Mouse (Mus musculus) neural tube, embryonic 15.5 days (tissue): ENCODE results near the gene Myo1e. TPM values are rescaled to one million over a fixed set of nuclear protein-coding genes. Genes with fewer than 3 reads are reported as not detected.
"Not testable (repeated sequence)": the region's sequence is repeated elsewhere in the genome, so short reads cannot be mapped to it uniquely, and the experiment has no call there.

ENCODE experiments used
- ATAC-seq: fragments of 200-750 bp; cut with Nextera tagmentation; 2 replicates; pipeline ENCODE4 v1.8.0; 2017; ENCODE audit warnings: mild to moderate bottlenecking, moderate TSS enrichment, moderate library complexity; ENCODE audit not compliant: low FRiP score
- H3K27ac ChIP-seq: fragments of 300-500 bp; sonication (generic); replicated peaks from 2 replicates; pipeline ENCODE4 v1.5.1; 2015; ENCODE audit warnings: mild to moderate bottlenecking, inconsistent platforms
- H3K27me3 ChIP-seq: fragments of 300-500 bp; sonication (generic); replicated peaks from 2 replicates; pipeline ENCODE4 v1.6.1; 2015; ENCODE audit warnings: inconsistent platforms
- H3K36me3 ChIP-seq: fragments of 300-500 bp; sonication (generic); 2 replicates; pipeline ENCODE4 v1.6.1; 2015; ENCODE audit warnings: inconsistent platforms
- H3K4me1 ChIP-seq: fragments of 300-500 bp; sonication (generic); 2 replicates; pipeline ENCODE4 v1.6.1; 2015; ENCODE audit warnings: inconsistent platforms
- H3K4me2 ChIP-seq: fragments of 300-500 bp; sonication (generic); 2 replicates; pipeline ENCODE4 v1.6.1; 2015; ENCODE audit warnings: inconsistent platforms, mild to moderate bottlenecking, moderate library complexity
- H3K4me3 ChIP-seq: fragments of 300-500 bp; sonication (generic); replicated peaks from 2 replicates; pipeline ENCODE4 v1.5.1; 2015; ENCODE audit warnings: mild to moderate bottlenecking, inconsistent platforms
- H3K9ac ChIP-seq: fragments of 300-500 bp; sonication (generic); replicated peaks from 2 replicates; pipeline ENCODE4 v1.6.1; 2015; ENCODE audit warnings: mild to moderate bottlenecking, inconsistent platforms
- H3K9me3 ChIP-seq: fragments of 300-500 bp; sonication (generic); replicated peaks from 2 replicates; pipeline ENCODE4 v1.6.1; 2016; ENCODE audit warnings: inconsistent platforms
- WGBS: fragments of 180-500 bp; shearing (Covaris S2); methylation state at CpG from one replicate; pipeline ENCODE4 v1.1.7; 2015; ENCODE audit warnings: mixed read lengths; 5-methylcytosine and 5-hydroxymethylcytosine counted together
- polyA plus RNA-seq: library from polyadenylated mRNA; unstranded; fragments of >200 nt; fragmentation: Nextera tagmentation; extraction: Ambion mirVana; gene quantifications from 2 replicates; pipeline ENCODE4 v1.2.1, GENCODE M21; 2015

Myo1e gene
- polyA plus RNA-seq, 1 experiment from 2014 or later = 5.3 TPM

- no peak overlapping the region for H3K4me2 ChIP-seq
- no peaks in the 10 kb centered on the region for H3K27me3 ChIP-seq
- no peak for ATAC-seq
- H3K36me3 ChIP-seq = no peaks in the 10 kb centered on the region
- peaks cover 4% of the 10 kb centered on the region; the same call in 1 of the 2 replicates for H3K4me1 ChIP-seq
- H3K9ac ChIP-seq = no peak overlapping the region
- WGBS = 70% methylated on average over 2 of the region's 2 CpGs
- no peak overlapping the region for H3K27ac ChIP-seq
- no peak overlapping the region for H3K4me3 ChIP-seq
- no peaks in the 10 kb centered on the region for H3K9me3 ChIP-seq
Observed at GRCm38 (mm10) chr9:70243708-70244107, 36.6 kb downstream of the Myo1e start.

- Histone ChIP-seq H3K4me2 (no peak overlapping the region), H3K4me3 (no peak overlapping the region), H3K9me3 (no peaks in the 10 kb centered on the region), H3K27me3 (no peaks in the 10 kb centered on the region), H3K9ac (no peak overlapping the region), H3K27ac (no peak overlapping the region), H3K36me3 (no peaks in the 10 kb centered on the region), H3K4me1 (peaks cover 4% of the 10 kb centered on the region; the same call in 1 of the 2 replicates)
- WGBS = 82% methylated on average over 7 of the region's 7 CpGs
- no peak for ATAC-seq
Observed at GRCm38 (mm10) chr9:70244115-70244514, 37.0 kb downstream of the Myo1e start.

GRCm38 (mm10) chr9:70245040-70245439, 37.9 kb downstream of the Myo1e start:
- Histone ChIP-seq H3K36me3 (no peaks in the 10 kb centered on the region), H3K27me3 (no peaks in the 10 kb centered on the region), H3K9me3 (no peaks in the 10 kb centered on the region), H3K4me1 (peaks cover 4% of the 10 kb centered on the region; the same call in 1 of the 2 replicates), H3K4me3 (no peak overlapping the region), H3K9ac (no peak overlapping the region), H3K4me2 (no peak overlapping the region), H3K27ac (no peak overlapping the region)
- no peak for ATAC-seq
- WGBS = 94% methylated on average over 9 of the region's 9 CpGs

GRCm38 (mm10) chr9:70246427-70246826, 39.3 kb downstream of the Myo1e start:
- Histone ChIP-seq H3K36me3 (no peaks in the 10 kb centered on the region), H3K4me3 (no peak overlapping the region), H3K4me1 (peaks cover 2% of the 10 kb centered on the region; the same call in 1 of the 2 replicates), H3K27me3 (no peaks in the 10 kb centered on the region), H3K4me2 (no peak overlapping the region), H3K9ac (no peak overlapping the region), H3K9me3 (no peaks in the 10 kb centered on the region), H3K27ac (no peak overlapping the region)
- 84% methylated on average over 10 of the region's 10 CpGs for WGBS
- ATAC-seq = no peak

GRCm38 (mm10) chr9:70248046-70248445, 40.9 kb downstream of the Myo1e start:
- WGBS = 95% methylated on average over 6 of the region's 6 CpGs
- H3K4me3 ChIP-seq = no peak overlapping the region
- no peaks in the 10 kb centered on the region for H3K9me3 ChIP-seq

GRCm38 (mm10) chr9:70248826-70249225, 41.7 kb downstream of the Myo1e start:
- H3K27me3 ChIP-seq = no peaks in the 10 kb centered on the region
- no peak overlapping the region for H3K4me3 ChIP-seq
- no peaks in the 10 kb centered on the region for H3K4me1 ChIP-seq
- WGBS = 89% methylated on average over 4 of the region's 4 CpGs
- no peak overlapping the region for H3K9ac ChIP-seq
- H3K27ac ChIP-seq = no peak overlapping the region
- no peak overlapping the region for H3K4me2 ChIP-seq
- ATAC-seq = no peak
- no peaks in the 10 kb centered on the region for H3K9me3 ChIP-seq
- H3K36me3 ChIP-seq = no peaks in the 10 kb centered on the region

More at GRCm38 (mm10) chr9:70248046-70248445, 40.9 kb downstream of the Myo1e start:
- no peak for ATAC-seq
- Histone ChIP-seq H3K27me3 (no peaks in the 10 kb centered on the region), H3K9ac (no peak overlapping the region), H3K4me1 (no peaks in the 10 kb centered on the region), H3K36me3 (no peaks in the 10 kb centered on the region), H3K27ac (no peak overlapping the region), H3K4me2 (no peak overlapping the region)

- Histone ChIP-seq H3K4me3 (no peak overlapping the region), H3K27ac (no peak overlapping the region), H3K9ac (no peak overlapping the region), H3K36me3 (no peaks in the 10 kb centered on the region), H3K27me3 (no peaks in the 10 kb centered on the region), H3K4me1 (no peaks in the 10 kb centered on the region), H3K9me3 (no peaks in the 10 kb centered on the region), H3K4me2 (no peak overlapping the region)
- WGBS = 39% methylated on average over 12 of the region's 12 CpGs
- peak; percentile 47; the same call in 1 of the 2 replicates for ATAC-seq
Observed at GRCm38 (mm10) chr9:70249881-70250681, 42.9 kb downstream of the Myo1e start.

- Histone ChIP-seq H3K9me3 (no peaks in the 10 kb centered on the region), H3K4me1 (no peaks in the 10 kb centered on the region), H3K27me3 (no peaks in the 10 kb centered on the region), H3K4me3 (no peak overlapping the region), H3K36me3 (no peaks in the 10 kb centered on the region), H3K27ac (no peak overlapping the region), H3K9ac (no peak overlapping the region), H3K4me2 (no peak overlapping the region)
- WGBS = 92% methylated on average over 10 of the region's 10 CpGs
- no peak for ATAC-seq
Observed at GRCm38 (mm10) chr9:70251441-70251985, 44.4 kb downstream of the Myo1e start.

- H3K9ac ChIP-seq = no peak overlapping the region
- H3K9me3 ChIP-seq = no peaks in the 10 kb centered on the region
- H3K27me3 ChIP-seq = no peaks in the 10 kb centered on the region
- H3K36me3 ChIP-seq = no peaks in the 10 kb centered on the region
- peaks cover 6% of the 10 kb centered on the region; the same call in 1 of the 2 replicates for H3K4me1 ChIP-seq
- ATAC-seq = no peak
- H3K27ac ChIP-seq = no peak overlapping the region
- H3K4me2 ChIP-seq = no peak overlapping the region
- WGBS = 91% methylated on average over 1 of the region's 1 CpGs
- H3K4me3 ChIP-seq = no peak overlapping the region
Observed at GRCm38 (mm10) chr9:70253016-70253415, 45.9 kb downstream of the Myo1e start.

- no peaks in the 10 kb centered on the region for H3K36me3 ChIP-seq
- no peak overlapping the region for H3K27ac ChIP-seq
- peaks cover 12% of the 10 kb centered on the region for H3K4me1 ChIP-seq
- no peak overlapping the region for H3K4me3 ChIP-seq
- H3K9me3 ChIP-seq = no peaks in the 10 kb centered on the region
- WGBS = 86% methylated on average over 4 of the region's 4 CpGs
- ATAC-seq = no peak
- H3K4me2 ChIP-seq = no peak overlapping the region
- H3K9ac ChIP-seq = no peak overlapping the region
- no peaks in the 10 kb centered on the region for H3K27me3 ChIP-seq
Observed at GRCm38 (mm10) chr9:70255005-70255404, 47.9 kb downstream of the Myo1e start.

- not testable (repeated sequence) for H3K4me3 ChIP-seq, H3K27ac ChIP-seq, ATAC-seq, H3K27me3 ChIP-seq, H3K4me2 ChIP-seq, H3K9ac ChIP-seq, H3K36me3 ChIP-seq, H3K9me3 ChIP-seq
- H3K4me1 ChIP-seq = peaks cover 17% of the 10 kb centered on the region
- WGBS = 98% methylated on average over 7 of the region's 7 CpGs
Observed at GRCm38 (mm10) chr9:70256027-70256426, 48.9 kb downstream of the Myo1e start.
